Mouse (Mus musculus): ENCODE results near the gene Tmem125. TPM values are rescaled to one million over a fixed set of nuclear protein-coding genes. Genes with fewer than 3 reads are reported as not detected.
A peak's percentile ranks its signal among the peaks of the same experiment; 100 is the strongest.

The Tmem125 gene
- polyA plus RNA-seq (2015; fragmentation: Nextera tagmentation; extraction: Ambion mirVana), result not detected in 2 replicates

DNA sequence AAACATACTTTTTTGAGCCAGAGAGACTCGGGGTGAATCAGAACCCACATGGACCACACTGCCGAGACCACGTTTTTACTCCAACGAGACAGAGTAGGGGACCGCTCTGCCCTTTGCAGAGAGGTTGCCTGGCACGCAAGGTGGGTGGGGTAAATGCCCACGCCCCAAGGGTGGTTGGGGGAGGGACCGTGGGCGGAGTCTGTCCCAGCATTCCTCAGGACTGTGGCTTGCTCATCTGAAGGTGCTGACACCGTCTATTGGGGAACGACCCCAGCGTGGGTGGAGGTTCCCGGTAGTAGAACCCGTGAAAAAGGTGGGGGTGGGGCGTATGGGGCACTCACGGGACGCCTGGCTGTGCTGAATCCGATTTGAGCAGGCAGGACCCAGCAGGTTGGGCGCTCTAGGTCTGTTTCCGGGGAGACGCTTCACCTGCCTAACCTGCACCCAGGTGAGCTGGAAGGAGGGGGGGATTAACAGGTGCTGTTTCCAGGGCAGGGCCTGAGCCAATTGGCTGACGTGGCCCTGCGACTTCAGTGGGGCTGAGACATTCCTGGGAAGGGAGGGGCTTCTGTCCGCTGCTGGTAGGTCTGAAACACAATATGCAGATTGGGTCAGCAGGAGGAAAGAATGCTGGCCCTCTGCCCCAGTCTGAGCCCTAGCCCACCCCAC lies at the start of gene Tmem125:
Gene Tmem125 (minus strand): TSS at position 453 of the 669 bp plus-strand sequence.
- H3K4me1 ChIP-seq, result peaks cover 10% of the 10 kb centered on the region
- H3K4me2 ChIP-seq, result peak within 1 kb of the TSS; percentile 58
- peak within 1 kb of the TSS; percentile 25 for H3K4me3 ChIP-seq
- peaks cover 2% of the 10 kb centered on the region for H3K9me3 ChIP-seq (replicated peaks)
- 0 out of 2 replicates have a peak, but pooled peaks cover 3% of the 10 kb centered on the region for H3K27me3 ChIP-seq
- 2% methylated on average over 24 of the region's 24 CpGs for WGBS
- H3K36me3 ChIP-seq (ENCODE audit: poor library complexity, severe bottlenecking), result no peaks in the 10 kb centered on the region
- ATAC-seq, result peak; percentile 48; the same call in 1 of the 2 replicates
- H3K9ac ChIP-seq, result peak within 1 kb of the TSS; percentile 8; the same call in 1 of the 2 replicates
- no peak within 1 kb of the TSS for H3K27ac ChIP-seq

GRCm38 (mm10) chr4:118589733-118590130 lies 45.9 kb upstream of the Tmem125 start:
- ATAC-seq, result no peak
- 3% methylated on average over 7 of the region's 7 CpGs for whole genome bisulfite sequencing
- H3K27me3 ChIP-seq, result no peaks in the 10 kb centered on the region
- no peak overlapping the region for H3K27ac ChIP-seq
- H3K36me3 ChIP-seq (ENCODE audit: poor library complexity, severe bottlenecking), result no peaks in the 10 kb centered on the region
- H3K4me2 ChIP-seq, result 0 out of 2 replicates have a peak overlapping the region, but pooled peaks have one; percentile 20
- H3K9ac ChIP-seq, result no peak overlapping the region
- no peaks in the 10 kb centered on the region for H3K9me3 ChIP-seq (replicated peaks)
- no peak overlapping the region for H3K4me3 ChIP-seq
- H3K4me1 ChIP-seq, result no peaks in the 10 kb centered on the region

- ATAC-seq, result no peak
- Histone ChIP-seq H3K36me3 (ENCODE audit: poor library complexity, severe bottlenecking) (no peaks in the 10 kb centered on the region), H3K4me1 (no peaks in the 10 kb centered on the region), H3K4me2 (0 out of 2 replicates have a peak overlapping the region, but pooled peaks have one; percentile 20), H3K4me3 (no peak overlapping the region), H3K9me3 (replicated peaks) (no peaks in the 10 kb centered on the region), H3K9ac (no peak overlapping the region), H3K27ac (no peak overlapping the region), H3K27me3 (no peaks in the 10 kb centered on the region)
- 62% methylated on average over 12 of the region's 12 CpGs for WGBS
Observed at GRCm38 (mm10) chr4:118589053-118589732, 45.3 kb upstream of the Tmem125 start.

GRCm38 (mm10) chr4:118582629-118583028 lies 38.8 kb upstream of the Tmem125 start:
- WGBS, result 96% methylated on average over 8 of the region's 8 CpGs
- no peak for ATAC-seq
- no peak overlapping the region for H3K9ac ChIP-seq
- H3K9me3 ChIP-seq (replicated peaks), result no peaks in the 10 kb centered on the region
- no peaks in the 10 kb centered on the region for H3K27me3 ChIP-seq
- H3K36me3 ChIP-seq (ENCODE audit: poor library complexity, severe bottlenecking), result no peaks in the 10 kb centered on the region
- 0 out of 2 replicates have a peak, but pooled peaks cover 2% of the 10 kb centered on the region for H3K4me1 ChIP-seq
- no peak overlapping the region for H3K4me2 ChIP-seq
- H3K4me3 ChIP-seq, result no peak overlapping the region
- no peak overlapping the region for H3K27ac ChIP-seq

DNA sequence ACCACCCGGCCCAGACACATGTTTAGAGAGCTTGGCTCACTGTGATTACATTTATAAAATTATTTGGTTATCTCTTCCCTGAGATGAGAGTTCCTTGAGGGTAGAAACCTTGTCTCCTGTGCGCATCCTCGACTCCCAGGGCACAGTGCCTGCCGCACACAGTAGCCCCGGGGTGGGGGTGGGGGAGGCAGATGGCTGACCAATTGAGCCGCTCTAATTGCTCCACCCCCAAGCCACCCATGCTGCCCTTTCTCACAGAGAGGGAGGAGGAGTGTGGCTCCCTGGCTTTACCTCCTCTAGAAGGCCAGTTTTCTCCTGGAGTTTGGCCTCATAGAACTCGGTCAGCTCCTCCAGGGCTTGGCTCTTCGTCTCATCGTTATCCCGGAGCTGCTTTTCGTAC lies 37.7 kb upstream of the Tmem125 start:
- Histone ChIP-seq H3K9me3 (replicated peaks) (no peaks in the 10 kb centered on the region), H3K27ac (no peak overlapping the region), H3K4me1 (0 out of 2 replicates have a peak, but pooled peaks cover 2% of the 10 kb centered on the region), H3K9ac (no peak overlapping the region), H3K27me3 (0 out of 2 replicates have a peak, but pooled peaks cover 6% of the 10 kb centered on the region), H3K4me3 (no peak overlapping the region), H3K36me3 (ENCODE audit: poor library complexity, severe bottlenecking) (no peaks in the 10 kb centered on the region), H3K4me2 (no peak overlapping the region)
- 34% methylated on average over 11 of the region's 11 CpGs for WGBS
- ATAC-seq, result no peak

- Histone ChIP-seq H3K4me1 (0 out of 2 replicates have a peak, but pooled peaks cover 2% of the 10 kb centered on the region), H3K4me3 (no peak overlapping the region), H3K27ac (no peak overlapping the region), H3K9ac (no peak overlapping the region), H3K36me3 (ENCODE audit: poor library complexity, severe bottlenecking) (no peaks in the 10 kb centered on the region), H3K27me3 (0 out of 2 replicates have a peak, but pooled peaks cover 6% of the 10 kb centered on the region), H3K4me2 (no peak overlapping the region), H3K9me3 (replicated peaks) (no peaks in the 10 kb centered on the region)
- no peak for ATAC-seq
- WGBS, result 39% methylated on average over 13 of the region's 13 CpGs
Observed at GRCm38 (mm10) chr4:118579313-118579712, 35.5 kb upstream of the Tmem125 start.

DNA sequence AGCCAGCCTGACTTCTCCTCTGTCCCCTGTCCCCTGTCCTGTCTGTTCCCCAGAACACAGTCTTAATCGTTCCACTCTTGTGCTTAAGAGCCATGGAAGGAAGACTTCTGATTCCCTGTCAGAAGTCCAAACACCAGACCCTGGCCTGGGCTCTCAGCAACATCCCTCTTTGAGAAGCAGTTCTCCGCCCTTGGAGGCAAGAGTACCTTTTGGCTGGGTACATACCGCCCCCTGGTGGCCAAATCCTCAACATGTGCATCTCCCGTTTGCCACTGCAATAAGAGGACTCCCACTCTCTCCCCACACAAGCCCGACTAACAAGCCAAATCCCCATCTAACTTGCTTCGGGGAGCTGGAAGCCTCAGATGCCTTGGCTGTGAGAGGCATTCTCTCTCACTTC lies 32.3 kb upstream of the Tmem125 start:
- H3K9ac ChIP-seq, result no peak overlapping the region
- 0 out of 2 replicates have a peak, but pooled peaks have one; percentile 27 for ATAC-seq
- H3K27me3 ChIP-seq, result 0 out of 2 replicates have a peak, but pooled peaks cover 6% of the 10 kb centered on the region
- H3K4me3 ChIP-seq, result no peak overlapping the region
- H3K27ac ChIP-seq, result no peak overlapping the region
- H3K9me3 ChIP-seq (replicated peaks), result no peaks in the 10 kb centered on the region
- no peaks in the 10 kb centered on the region for H3K4me1 ChIP-seq
- no peaks in the 10 kb centered on the region for H3K36me3 ChIP-seq (ENCODE audit: poor library complexity, severe bottlenecking)
- no peak overlapping the region for H3K4me2 ChIP-seq
- 6% methylated on average over 6 of the region's 6 CpGs for WGBS

DNA sequence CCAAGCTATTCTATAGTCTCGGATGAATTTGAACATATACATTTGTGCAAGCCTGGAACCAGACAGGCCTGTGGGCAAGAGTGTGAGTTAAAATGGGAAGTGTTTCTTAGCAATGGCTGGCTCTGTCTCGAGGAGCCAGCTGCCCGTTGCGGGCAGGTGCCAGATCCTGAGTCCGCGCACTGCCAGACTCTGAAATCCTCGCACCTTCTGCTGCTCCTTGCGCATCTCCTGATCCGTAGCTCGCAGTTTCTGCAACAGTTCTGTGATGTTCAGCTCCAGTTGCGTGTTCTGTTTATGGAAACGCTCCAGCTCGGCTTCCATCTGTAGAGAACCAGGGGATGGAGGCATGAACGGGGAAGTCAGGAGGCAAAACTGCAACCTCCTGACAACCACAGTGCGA lies 27.6 kb upstream of the Tmem125 start:
- Histone ChIP-seq H3K36me3 (ENCODE audit: poor library complexity, severe bottlenecking) (no peaks in the 10 kb centered on the region), H3K27me3 (0 out of 2 replicates have a peak, but pooled peaks cover 4% of the 10 kb centered on the region), H3K4me3 (no peak overlapping the region), H3K27ac (no peak overlapping the region), H3K4me1 (no peaks in the 10 kb centered on the region), H3K4me2 (no peak overlapping the region), H3K9me3 (replicated peaks) (no peaks in the 10 kb centered on the region), H3K9ac (no peak overlapping the region)
- 81% methylated on average over 14 of the region's 15 CpGs for WGBS
- ATAC-seq, result no peak

GRCm38 (mm10) chr4:118569320-118569719 lies 25.5 kb upstream of the Tmem125 start:
- H3K27ac ChIP-seq, result no peak overlapping the region
- H3K4me2 ChIP-seq, result no peak overlapping the region
- 0 out of 2 replicates have a peak, but pooled peaks cover 4% of the 10 kb centered on the region for H3K27me3 ChIP-seq
- H3K36me3 ChIP-seq (ENCODE audit: poor library complexity, severe bottlenecking), result no peaks in the 10 kb centered on the region
- no peak overlapping the region for H3K9ac ChIP-seq
- no peak for ATAC-seq
- WGBS, result 81% methylated on average over 23 of the region's 23 CpGs
- no peaks in the 10 kb centered on the region for H3K9me3 ChIP-seq (replicated peaks)
- H3K4me1 ChIP-seq, result no peaks in the 10 kb centered on the region
- H3K4me3 ChIP-seq, result no peak overlapping the region

DNA sequence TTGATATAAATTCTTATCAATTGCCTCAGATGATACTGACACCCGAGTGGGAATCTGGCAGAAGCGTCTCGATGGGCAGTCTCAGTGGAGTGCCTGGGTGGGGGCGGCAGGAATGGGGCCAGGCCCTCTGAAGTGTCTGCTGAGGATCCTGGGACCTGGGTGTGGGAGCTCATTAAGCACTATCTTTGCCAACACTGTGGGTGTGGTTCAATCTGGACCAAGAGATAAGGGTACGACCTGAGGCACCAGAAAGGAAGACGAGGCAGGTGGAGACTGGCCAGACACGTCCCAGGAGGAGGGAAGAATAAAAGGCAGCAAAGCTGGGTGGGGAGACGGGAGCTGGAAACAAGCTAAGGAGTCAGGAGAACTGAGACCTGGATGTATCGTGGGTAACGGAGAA lies 24.9 kb upstream of the Tmem125 start:
- ATAC-seq, result no peak
- H3K9me3 ChIP-seq (replicated peaks), result no peaks in the 10 kb centered on the region
- no peak overlapping the region for H3K9ac ChIP-seq
- no peaks in the 10 kb centered on the region for H3K4me1 ChIP-seq
- WGBS, result 82% methylated on average over 10 of the region's 10 CpGs
- no peak overlapping the region for H3K4me3 ChIP-seq
- H3K27ac ChIP-seq, result no peak overlapping the region
- 0 out of 2 replicates have a peak, but pooled peaks cover 4% of the 10 kb centered on the region for H3K27me3 ChIP-seq
- no peak overlapping the region for H3K4me2 ChIP-seq
- no peaks in the 10 kb centered on the region for H3K36me3 ChIP-seq (ENCODE audit: poor library complexity, severe bottlenecking)

GRCm38 (mm10) chr4:118566161-118566676 lies 22.4 kb upstream of the Tmem125 start:
- ATAC-seq, result no peak
- 0 out of 2 replicates have a peak, but pooled peaks cover 3% of the 10 kb centered on the region for H3K9me3 ChIP-seq (replicated peaks)
- H3K27me3 ChIP-seq, result 0 out of 2 replicates have a peak, but pooled peaks cover 4% of the 10 kb centered on the region
- H3K9ac ChIP-seq, result no peak overlapping the region
- H3K4me1 ChIP-seq, result no peaks in the 10 kb centered on the region
- H3K4me3 ChIP-seq, result no peak overlapping the region
- no peak overlapping the region for H3K4me2 ChIP-seq
- WGBS, result 34% methylated on average over 7 of the region's 7 CpGs
- H3K36me3 ChIP-seq (ENCODE audit: poor library complexity, severe bottlenecking), result no peaks in the 10 kb centered on the region
- H3K27ac ChIP-seq, result no peak overlapping the region

- Histone ChIP-seq H3K4me1 (no peaks in the 10 kb centered on the region), H3K27ac (no peak overlapping the region), H3K36me3 (ENCODE audit: poor library complexity, severe bottlenecking) (no peaks in the 10 kb centered on the region), H3K9ac (no peak overlapping the region), H3K4me2 (no peak overlapping the region), H3K9me3 (replicated peaks) (0 out of 2 replicates have a peak, but pooled peaks cover 3% of the 10 kb centered on the region), H3K27me3 (0 out of 2 replicates have a peak, but pooled peaks cover 4% of the 10 kb centered on the region), H3K4me3 (no peak overlapping the region)
- 36% methylated on average over 3 of the region's 3 CpGs for WGBS
- no peak for ATAC-seq
Observed at GRCm38 (mm10) chr4:118564926-118565279, 21.1 kb upstream of the Tmem125 start.
